Mouse (Mus musculus) spleen, postnatal 36 days (tissue): Measurements from ENCODE around the gene Alg5.
"Not testable (repeated sequence)": the region's sequence is repeated elsewhere in the genome, so short reads cannot be mapped to it uniquely, and the experiment has no call there.

Source experiments
- DNase-seq, 2 experiments: peaks; one replicate each; pipeline ENCODE4 v3.0.0; 2022; ENCODE audit warnings: low spot score in 2 of 2, mixed read lengths in 1 of 2

The Alg5 gene

DNA sequence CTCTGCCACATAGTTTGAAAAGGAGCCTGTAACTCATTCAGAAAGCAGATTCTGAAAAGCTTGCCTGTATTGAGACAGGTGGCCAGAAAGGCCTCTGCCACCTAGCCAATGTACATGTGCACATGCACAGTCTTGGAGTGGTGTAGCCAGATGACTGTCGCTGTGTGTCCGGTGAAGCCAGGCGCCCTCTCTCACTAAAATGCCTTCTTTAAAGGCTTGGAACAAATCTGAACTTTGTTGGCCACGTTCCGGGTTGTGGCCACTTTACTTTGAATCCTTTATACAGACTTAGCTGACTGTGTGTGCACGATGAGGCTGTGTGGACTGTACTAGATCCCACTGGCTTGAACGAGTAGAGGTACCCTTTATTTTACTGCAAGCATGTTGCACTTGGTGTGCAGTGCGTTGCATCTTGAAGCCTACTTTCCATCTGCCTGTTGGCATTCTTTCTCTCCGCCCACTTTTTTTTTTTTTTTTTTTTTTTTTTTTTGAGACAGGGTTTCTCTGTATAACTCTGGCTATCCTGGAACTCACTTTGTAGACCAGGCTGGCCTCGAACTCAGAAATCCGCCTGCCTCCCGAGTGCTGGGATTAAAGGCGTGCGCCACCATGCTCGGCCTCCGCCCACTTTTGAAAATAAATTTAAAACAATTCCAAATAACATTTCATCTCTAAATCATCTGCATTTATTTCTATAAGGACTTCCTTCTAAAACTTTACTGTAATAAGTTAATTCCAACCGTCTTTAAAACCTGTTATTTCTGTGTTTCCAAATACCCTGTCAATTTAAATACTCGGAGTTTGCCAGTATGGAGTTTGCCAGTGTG is 975 bp downstream of the Alg5 start:
- no peak for DNase-seq

DNA sequence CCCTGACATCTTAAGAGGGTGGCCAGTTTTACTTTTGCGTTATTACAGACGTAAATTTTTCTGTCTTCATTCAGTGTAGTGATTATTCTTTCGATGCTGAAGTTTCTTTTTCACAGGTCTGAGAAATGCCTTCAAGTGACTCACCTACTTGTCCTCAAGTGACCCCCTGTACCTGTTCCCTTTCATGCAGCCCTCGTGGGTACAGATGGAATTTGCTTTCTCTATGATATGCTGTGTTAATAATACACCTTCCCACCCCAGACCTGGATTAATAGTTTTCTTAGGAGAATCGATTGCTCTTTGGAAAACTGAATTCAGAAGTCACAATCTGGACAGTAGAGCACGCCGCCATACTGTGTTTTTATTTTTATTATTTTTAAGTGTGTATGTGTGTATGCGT is 2.0 kb downstream of the Alg5 start:
- DNase-seq: no peak

DNA sequence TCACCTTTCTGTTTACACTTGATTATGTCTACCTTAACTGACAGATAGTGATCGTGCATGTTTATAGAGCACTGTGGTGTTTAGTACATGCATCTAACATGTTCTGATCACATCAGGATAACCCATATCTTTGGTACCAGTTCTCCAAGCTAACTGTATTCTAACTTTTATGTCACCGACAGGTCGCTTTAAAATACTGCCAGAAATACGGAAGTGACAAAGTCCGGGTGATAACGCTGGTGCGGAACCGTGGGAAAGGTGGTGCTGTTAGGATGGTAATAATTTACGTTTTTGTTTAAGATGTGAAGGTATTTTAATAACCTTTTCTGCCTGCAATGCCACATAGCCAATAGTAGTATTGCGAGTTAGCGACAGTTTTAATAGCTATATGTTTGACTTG is 6.6 kb downstream of the Alg5 start:
- DNase-seq: no peak

DNA sequence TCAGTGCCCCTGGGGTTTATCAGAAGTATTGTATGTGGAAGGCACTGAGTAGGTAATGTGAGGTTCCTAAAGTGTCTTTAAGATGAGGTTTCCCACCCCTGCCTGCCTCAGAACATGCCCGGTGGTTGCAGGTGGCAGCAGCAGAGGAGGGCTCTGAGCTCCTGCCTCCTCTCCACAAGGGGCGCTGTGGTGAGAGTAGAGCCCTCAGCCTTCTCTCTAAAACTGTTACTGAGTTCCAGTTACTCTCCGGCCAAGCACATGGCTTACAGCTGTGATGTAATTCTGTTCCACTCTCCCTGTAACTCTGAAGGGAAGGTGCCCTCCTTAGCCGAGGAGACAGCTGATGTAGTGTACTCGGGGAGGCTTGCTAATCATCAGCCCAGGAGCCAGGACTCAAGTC is 10.5 kb downstream of the Alg5 start:
- no peak for DNase-seq

DNA sequence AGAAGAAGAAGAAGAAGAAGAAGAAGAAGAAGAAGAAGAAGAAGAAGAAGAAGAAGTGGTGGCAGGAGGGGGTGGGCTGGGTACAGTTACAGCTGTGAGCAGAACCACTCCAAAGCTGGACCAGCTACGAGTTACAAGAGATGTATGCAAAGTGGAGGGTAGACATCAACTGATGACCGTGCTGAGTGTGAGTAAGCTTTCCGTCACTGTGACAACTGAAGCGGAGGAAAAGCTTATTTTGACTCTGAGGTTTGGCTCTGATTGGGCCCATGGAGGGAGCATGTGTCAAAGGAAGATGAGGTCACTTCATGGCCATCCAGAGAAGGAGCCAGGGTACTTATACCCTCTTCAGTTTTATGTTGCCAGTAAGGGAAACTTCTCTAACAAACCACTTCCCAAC is 18.1 kb downstream of the Alg5 start:
- DNase-seq: no peak

DNA sequence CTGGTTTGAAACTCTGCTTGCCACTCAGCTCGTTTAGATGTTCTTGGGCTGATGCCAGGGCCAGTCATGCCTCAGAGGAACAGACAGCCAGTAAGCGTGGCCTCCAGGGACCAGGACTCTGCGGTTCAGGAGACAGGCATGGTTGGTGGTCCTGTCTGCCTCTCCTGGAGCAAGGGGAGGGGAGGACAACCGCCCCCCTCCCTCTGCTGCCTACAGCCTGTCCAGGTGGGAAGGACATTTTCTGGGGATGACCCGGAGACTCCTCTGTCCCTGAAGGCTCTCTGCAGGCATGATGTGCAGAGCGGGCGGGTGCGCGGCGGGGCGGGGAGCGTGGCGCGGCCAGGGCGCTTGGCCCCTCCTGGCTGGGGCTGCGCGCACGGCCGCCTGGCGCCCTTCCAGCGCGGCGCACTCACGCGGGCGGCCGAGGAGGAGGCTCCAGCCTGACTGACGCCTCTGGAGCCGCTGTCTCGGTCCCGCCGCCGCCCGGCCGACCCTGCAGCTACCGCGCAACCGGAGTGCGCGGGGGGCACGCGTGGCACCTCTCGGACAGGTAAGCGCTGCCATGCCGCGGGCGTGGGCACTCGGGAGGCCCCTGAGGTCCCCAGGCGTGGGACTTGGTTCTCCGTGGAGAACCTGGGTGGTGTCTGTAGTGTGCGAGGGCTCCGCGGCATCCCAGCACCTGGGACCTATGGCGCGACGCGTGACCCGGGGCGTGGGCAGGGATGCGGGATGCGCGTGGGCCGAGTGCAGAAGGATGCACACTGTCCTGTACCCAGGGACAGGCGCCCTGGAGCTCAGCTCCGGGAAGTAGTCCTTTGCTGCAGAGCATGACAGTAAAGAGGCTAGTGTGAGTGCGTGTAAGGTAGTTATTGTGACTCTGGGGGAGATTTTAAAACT is 20.1 kb downstream of the Alg5 start, which contains the start of gene Smad9:
Gene Smad9, plus strand, starts transcription at position 438 of the 897 bp plus-strand sequence.
- DNase-seq: no peak

DNA sequence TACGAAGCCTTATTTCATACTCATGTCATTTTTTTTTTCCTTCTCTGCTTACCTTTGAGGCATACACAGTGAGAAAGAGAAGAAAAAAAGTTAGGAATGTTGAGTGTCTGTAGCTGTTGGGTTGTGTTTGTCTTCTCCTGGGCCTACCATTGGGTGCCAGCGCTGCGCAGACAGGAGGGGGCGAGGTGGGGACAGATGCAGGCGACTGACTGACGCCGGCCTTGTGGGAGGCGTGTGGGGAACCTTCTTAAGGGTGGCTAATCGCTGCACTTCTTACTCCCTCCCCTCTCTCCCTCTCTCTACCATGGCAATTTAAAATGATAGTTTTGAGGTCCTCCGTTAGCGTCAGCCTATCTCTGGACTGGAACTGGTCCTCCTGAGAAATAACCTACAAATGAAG is 20.7 kb downstream of the Alg5 start:
- DNase-seq: no peak

DNA sequence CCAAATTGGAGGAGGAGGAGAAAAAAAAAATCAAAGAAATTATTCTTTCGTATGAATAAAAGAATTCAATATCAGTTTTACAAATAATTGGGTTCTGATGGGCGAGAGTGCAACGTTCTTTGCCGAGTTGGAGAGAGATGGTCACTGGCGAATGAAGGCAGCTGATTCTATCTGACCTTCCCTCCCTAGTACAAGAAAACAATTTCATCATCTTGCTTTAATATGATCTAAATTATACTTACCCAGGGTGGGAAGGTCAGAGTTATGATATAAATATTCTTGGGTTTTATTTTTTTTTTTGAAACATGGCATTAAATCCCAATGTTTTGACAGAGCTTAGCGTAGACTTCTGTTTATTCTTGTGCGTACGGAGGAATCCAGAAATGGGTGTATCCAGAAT is 22.1 kb downstream of the Alg5 start:
- no peak for DNase-seq

DNA sequence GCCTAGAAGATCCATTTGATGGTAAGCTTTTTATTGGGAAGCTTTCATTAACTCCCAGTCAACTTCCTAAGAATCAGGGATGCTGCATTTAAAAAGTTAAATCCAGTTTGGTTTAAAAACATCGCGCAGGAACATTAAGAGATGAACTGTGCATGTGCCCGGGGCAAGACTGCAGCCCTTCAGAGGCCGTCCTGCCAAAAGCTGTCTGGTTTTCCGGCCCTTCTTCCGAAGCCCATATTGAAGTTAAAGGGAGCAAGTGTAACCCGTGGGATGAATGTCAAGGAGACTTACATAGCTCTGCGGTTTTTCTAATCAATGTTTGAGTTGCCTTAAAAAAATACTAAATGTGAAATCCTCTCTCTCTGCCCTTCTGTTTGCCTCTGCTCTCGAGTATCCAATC is 23.9 kb downstream of the Alg5 start:
- no peak for DNase-seq

DNA sequence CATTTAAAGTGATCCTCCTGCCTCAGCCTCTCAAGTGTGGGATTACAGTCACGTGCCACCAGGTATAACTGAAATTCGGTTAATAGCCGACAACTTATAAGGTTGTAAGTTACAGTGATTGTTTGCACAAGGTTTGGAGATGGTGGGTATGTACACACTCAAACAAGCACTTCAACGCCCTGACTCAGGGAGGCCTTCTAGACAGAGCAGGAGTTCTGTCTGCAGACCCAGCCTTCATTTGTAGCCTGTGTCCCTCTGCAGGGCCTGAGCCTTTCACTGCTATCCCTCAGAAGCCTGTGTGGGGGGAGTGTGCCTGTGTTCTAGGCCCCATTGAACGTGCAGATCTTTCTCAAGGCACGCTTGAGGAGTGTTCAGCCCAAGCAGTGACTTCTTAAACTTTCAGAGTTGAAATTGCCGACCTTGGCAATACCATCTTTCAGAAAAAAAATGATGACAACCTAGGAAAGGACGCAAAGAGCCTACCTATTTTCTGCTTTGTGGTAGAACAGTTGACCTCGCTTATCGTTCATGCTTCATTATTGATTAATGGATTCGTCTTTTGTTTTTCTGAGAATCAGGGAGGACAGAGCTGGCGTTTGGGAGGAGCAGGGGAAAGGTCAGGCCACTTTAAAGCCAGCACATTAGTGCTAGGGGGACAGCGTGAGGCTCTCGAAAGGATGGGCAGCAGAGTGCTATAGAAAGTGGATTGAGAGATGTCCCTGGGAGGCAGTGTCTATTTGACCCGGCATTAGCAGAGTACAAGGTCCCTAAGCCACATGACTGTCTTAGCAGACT is 25.2 kb downstream of the Alg5 start:
- DNase-seq: no peak

DNA sequence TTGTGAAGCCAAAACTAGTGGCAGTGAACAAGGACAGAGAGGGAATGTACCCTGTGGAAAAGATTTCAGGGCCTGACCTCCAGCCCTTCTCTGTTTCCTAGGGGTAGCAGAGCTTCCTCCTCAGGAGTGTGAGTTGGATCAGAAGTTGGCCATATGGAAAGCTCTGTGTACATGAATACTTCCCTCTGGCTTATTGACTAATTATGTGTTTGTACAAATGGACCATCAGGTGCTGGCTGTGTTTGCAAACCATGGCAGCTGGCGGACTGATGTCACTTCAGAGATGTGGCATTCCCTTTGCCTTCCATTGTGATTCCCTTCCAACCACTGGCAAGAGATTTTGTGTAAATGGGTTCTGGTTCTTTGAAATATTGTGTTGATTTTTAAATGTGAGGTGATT is 25.9 kb downstream of the Alg5 start:
- no peak for DNase-seq

DNA sequence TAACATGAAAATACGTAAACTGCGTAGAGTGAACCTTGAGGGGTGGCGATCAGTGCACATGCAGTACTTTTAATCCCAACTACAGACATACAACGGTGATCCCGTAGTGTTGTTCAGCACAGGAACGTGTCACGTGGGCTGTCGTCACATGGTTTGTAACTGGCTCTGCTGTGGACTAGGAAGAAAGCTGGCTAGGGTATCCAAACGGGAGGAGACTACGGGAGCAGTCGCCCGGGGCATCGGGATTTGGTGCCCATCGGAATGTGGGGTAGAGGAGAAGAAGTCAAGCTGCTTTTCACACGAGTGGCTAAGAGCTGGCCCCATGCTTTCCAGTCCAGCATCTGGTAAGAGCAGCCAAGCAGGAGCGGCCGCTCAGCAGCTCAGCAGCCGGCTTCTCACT is 29.1 kb downstream of the Alg5 start:
- no peak for DNase-seq

DNA sequence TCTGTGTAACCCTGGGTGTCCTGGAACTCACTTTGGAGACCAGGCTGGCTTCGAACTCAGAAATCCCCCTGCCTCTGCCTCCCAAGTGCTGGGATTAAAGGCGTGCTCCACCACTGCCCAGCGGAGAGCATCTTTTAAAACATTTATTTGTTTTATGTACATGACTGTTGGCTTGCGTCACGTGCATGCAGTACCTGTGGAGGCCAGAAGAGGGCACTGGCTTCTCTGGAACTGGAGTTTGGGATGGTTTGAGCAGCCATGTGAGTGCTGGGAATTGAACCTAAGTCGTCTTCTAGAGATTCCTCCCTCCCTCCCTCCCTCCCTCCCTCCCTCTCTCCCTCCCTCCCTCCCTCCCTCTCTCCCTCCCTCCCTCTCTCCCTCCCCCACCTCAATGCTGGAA is 30.2 kb downstream of the Alg5 start:
- not testable (repeated sequence) for DNase-seq

DNA sequence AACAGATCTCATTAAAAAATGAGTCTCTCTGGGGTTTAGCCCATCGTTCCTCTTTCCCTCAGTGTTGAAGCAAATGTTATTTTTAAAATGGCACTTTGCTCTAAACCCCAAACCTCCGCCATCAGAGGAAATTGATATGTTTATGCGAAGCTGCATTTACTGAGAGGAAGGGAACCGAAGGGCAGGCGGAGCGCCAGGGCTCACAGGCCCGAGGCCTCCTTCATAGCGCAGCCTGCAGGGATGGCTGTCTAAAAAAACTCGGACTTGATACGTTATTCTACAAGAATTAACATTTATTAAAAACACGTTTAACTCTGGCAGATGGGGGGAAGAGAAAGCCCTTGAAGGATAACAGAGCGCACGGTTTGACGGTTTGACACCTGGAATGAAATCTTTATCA is 30.7 kb downstream of the Alg5 start:
- DNase-seq: no peak

DNA sequence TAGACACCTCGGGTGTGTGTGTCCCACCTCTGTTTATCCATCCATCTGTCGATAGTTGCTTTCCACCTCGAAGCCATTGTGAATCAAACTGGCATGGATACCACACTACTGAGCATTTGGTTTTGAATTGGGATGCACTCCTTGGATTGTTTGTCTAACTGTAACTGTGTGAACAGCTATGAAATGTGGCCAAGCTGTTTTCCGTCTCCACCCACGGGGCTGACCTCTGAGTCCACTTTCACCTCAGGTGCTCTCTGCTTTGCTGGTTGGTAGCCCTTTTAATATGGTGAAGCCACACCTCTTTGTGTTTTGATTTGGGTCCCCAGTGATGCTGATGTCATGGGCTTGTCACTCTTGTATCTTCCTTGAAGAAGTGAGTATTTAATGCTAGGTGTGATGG is 31.5 kb downstream of the Alg5 start:
- DNase-seq: no peak

DNA sequence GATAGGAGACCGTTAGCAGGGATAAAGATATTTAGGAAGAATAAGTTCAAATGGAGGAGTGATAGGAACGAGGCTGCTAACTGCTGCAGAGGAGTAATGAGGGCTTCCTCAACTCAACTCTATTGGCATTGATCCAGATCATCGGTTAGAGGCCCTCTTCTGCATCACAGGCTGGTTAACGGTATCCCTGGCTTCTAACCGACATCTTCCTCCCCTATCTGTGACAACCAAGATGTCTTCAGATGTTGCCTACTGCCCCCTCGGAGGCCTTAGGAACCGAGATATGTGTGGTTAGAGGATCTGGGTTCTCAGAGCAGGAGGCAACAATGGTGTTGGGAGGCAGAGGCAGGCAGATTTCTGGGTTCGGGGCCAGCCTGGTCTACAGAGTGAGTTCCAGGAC is 33.3 kb downstream of the Alg5 start:
- no peak for DNase-seq

DNA sequence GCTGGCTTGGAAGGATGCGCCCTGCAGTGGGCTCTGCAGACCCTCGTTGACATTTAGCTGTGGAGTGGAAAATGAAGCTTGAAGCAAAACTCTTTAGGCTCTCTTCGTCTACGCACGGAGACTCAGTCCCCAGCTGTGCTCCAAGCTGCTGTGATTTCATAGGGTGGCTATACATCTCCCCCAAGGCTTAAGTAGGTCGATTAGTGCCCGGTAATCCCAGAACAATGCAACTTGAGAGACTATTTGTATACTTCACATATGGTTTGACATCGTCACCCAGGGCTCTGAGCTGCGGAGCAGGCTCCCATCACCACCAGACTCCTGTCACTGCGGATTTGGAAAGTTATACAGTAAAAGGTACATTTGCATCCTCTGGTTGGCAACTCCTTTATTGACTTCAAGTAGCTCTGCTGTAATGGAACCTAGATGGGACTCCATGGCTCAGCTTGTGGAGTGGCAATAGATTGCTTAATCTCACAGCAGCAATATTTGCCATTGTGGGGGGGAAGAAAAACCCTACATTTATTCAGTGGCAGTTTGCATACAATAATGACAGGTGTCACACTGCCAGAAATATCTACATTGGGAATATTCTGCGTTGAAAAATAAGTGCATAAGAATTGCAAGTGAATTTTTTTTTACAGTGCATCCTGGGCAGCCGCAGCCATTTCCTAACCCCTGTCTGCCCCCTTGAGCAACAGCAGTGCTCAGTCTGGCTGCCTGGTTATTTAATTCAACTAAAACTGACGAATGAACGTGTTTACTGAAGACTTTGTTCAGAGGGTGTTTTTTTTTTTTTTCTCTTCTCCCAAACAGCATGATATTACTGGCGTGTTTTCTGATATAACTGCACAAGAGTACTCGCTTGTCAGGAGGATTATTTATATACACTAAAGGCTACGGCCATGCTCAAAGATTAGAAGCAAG is 34.3 kb downstream of the Alg5 start:
- DNase-seq: no peak

DNA sequence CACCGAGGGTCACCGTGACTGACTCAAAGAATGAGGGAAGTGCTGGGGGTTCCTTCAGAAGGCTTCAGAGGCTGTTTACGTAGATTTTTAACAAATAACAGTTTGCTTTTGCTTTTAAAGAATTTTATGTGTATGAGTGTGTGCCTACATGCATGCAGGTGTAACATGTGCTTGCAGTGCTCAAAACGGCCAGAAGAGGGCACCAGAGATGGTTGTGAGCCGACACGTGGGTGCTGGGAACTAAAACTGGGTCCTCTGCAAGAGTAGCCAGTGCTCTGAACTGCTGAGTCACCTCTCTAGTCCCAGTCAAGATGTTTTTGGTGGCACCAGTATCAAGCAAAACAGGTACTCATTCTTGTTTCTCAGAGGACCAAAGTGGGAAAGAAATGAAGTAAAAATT is 38.3 kb downstream of the Alg5 start:
- DNase-seq: no peak

DNA sequence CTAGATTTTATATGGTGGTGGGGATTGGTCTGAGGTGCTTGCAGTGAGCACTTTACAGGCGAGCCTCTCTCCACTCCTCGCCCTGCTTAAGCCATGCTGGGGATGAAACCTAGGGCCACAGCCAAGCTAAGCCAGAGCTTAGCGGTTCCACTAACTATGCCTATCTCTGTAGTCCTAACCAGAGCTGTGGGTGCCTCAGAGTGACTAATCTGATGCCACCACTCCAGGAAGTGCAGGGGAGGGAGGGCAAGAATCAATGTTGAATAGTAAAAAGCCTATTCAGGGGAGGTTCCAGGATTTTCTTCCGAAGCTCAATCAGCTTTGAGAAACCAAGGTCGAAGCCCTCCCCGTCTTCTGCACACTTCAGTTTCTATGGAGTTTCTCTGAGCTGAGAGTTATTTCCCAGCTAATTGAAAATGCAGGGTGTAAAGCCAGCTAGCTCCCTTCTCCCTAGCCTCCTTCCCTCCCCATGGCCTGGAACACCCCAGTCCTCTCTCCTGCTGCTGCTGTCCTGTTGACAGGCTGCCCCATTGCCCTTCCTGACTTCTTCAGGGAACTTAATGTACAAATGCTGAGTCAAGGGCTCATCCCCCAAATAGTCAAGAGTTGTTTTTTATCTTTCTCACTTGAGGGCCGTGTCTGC is 40.8 kb downstream of the Alg5 start:
- no peak for DNase-seq

DNA sequence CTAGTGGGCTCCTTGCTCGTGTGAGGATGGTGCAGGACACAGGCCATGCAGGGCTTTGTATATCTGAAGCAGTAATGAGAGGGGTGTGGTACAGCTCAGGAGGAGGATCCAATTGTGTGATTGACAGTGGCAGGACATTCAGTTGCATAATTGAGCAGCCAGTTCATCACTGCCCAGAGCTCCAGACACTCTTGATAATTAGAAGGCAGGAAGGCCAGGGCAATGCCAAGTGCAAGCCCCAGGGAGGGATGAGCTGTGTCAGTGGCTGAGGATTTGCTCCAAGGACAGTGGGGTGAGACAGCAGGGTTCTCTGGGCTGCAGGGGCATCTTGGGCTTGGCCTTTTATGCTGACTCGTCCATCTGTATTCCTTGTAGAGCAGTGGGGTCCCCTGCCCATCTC is 55.3 kb downstream of the Alg5 start:
- DNase-seq: no peak
